Mouse (Mus musculus): Measurements from ENCODE around the gene Stx19. TPM values are rescaled to one million over a fixed set of nuclear protein-coding genes. Genes with fewer than 3 reads are reported as not detected.

Stx19 gene
- polyA plus RNA-seq, 2 experiments, result 0.36 to 1.3 TPM

DNA sequence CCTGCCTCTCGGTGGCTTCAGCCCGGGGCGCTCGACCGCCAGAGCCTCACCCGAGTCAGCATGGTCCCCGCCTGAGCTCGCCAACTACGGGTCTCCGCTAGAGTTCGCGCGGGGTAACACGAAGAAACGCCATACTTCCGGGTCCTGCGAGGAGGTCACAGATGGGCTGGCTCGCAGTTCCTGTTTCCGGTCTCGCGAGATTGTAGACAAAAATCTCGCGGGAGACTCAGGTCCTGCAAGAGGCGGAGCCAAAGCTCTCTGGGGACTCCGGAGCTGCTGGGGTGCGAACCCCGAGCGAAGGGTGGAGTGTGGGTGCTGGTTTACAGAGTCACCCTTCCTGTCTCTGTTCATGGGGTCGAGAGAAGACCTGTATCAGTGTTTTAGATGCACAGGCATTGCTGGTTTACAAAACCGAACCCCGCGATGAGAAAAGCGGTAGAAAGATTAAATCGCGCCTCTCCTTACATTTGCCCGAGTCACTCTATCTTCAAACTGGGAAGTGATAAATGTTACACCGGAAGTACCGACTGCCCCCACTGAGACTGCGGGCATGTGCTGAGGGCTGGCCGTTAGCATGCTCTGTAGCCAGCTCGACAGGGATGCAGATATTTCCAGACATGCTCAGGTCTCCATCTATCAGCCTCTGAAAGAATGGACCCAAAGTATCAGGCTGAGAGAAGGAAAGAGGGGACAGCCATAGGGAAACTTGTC is 27.7 kb upstream of the Stx19 start, which contains the start of gene Nsun3:
Nsun3 (minus strand) TSS at position 198 of the 711 bp plus-strand sequence.
- TF ChIP-seq POLR2A (IDR thresholded peaks at IDR 0.05; ENCODE audit: borderline replicate concordance, extremely low read depth, insufficient read depth, insufficient read length), result peak; percentile 95; the same call in 1 of the 2 replicates
- Histone ChIP-seq H3K9ac (ENCODE audit: low read depth, low read length, severe bottlenecking) (peak within 1 kb of the TSS; percentile 73), H3K9me3 (ENCODE audit: control insufficient read depth, low read length) (no peaks in the 10 kb centered on the region), H3K4me1 (ENCODE audit: control insufficient read depth, insufficient read depth, low read length) (peaks cover 4% of the 10 kb centered on the region; the same call in 1 of the 2 replicates), H3K27ac (replicated peaks; ENCODE audit: low read depth, low read length) (peak within 1 kb of the TSS; percentile 77), H3K4me3 (replicated peaks; ENCODE audit: low read length) (peak within 1 kb of the TSS; percentile 71), H3K36me3 (ENCODE audit: control insufficient read depth, insufficient read depth, low read length) (no peaks in the 10 kb centered on the region; the same call in 1 of the 2 replicates), H3K27me3 (ENCODE audit: control insufficient read depth, insufficient read depth, low read length) (no peaks in the 10 kb centered on the region), H3K4me2 (replicated peaks; ENCODE audit: low read depth, low read length, severe bottlenecking) (peak within 1 kb of the TSS; percentile 71)
- DNase-seq (ENCODE audit: low spot score) (peak; percentile 96), ATAC-seq (ENCODE audit: low FRiP score, low read depth) (peak; percentile 97)
- 2% methylated on average over 41 of the region's 41 CpGs for WGBS

GRCm38 (mm10) chr16:62796608-62797007 is 17.9 kb upstream of the Stx19 start:
- ATAC-seq (ENCODE audit: low FRiP score, low read depth) (no peak), DNase-seq (ENCODE audit: low spot score) (no peak)
- Histone ChIP-seq H3K9me3 (ENCODE audit: control insufficient read depth, low read length) (no peaks in the 10 kb centered on the region), H3K27ac (replicated peaks; ENCODE audit: low read depth, low read length) (no peak overlapping the region), H3K27me3 (ENCODE audit: control insufficient read depth, insufficient read depth, low read length) (no peaks in the 10 kb centered on the region), H3K4me2 (replicated peaks; ENCODE audit: low read depth, low read length, severe bottlenecking) (no peak overlapping the region), H3K4me3 (replicated peaks; ENCODE audit: low read length) (no peak overlapping the region), H3K36me3 (ENCODE audit: control insufficient read depth, insufficient read depth, low read length) (peaks cover 17% of the 10 kb centered on the region), H3K9ac (ENCODE audit: low read depth, low read length, severe bottlenecking) (no peak overlapping the region), H3K4me1 (ENCODE audit: control insufficient read depth, insufficient read depth, low read length) (no peaks in the 10 kb centered on the region)
- WGBS, result 86% methylated on average over 1 of the region's 1 CpGs
- no peak for TF ChIP-seq POLR2A (IDR thresholded peaks at IDR 0.05; ENCODE audit: borderline replicate concordance, extremely low read depth, insufficient read depth, insufficient read length)

GRCm38 (mm10) chr16:62798808-62799207 is 15.7 kb upstream of the Stx19 start:
- Histone ChIP-seq H3K27me3 (ENCODE audit: control insufficient read depth, insufficient read depth, low read length) (no peaks in the 10 kb centered on the region), H3K4me2 (replicated peaks; ENCODE audit: low read depth, low read length, severe bottlenecking) (no peak overlapping the region), H3K9ac (ENCODE audit: low read depth, low read length, severe bottlenecking) (no peak overlapping the region), H3K9me3 (ENCODE audit: control insufficient read depth, low read length) (no peaks in the 10 kb centered on the region), H3K27ac (replicated peaks; ENCODE audit: low read depth, low read length) (no peak overlapping the region), H3K4me1 (ENCODE audit: control insufficient read depth, insufficient read depth, low read length) (no peaks in the 10 kb centered on the region), H3K4me3 (replicated peaks; ENCODE audit: low read length) (no peak overlapping the region), H3K36me3 (ENCODE audit: control insufficient read depth, insufficient read depth, low read length) (peaks cover 27% of the 10 kb centered on the region)
- TF ChIP-seq POLR2A (IDR thresholded peaks at IDR 0.05; ENCODE audit: borderline replicate concordance, extremely low read depth, insufficient read depth, insufficient read length), result no peak
- DNase-seq (ENCODE audit: low spot score), result no peak
- no peak for ATAC-seq (ENCODE audit: low FRiP score, low read depth)
- 84% methylated on average over 3 of the region's 3 CpGs for WGBS

DNA sequence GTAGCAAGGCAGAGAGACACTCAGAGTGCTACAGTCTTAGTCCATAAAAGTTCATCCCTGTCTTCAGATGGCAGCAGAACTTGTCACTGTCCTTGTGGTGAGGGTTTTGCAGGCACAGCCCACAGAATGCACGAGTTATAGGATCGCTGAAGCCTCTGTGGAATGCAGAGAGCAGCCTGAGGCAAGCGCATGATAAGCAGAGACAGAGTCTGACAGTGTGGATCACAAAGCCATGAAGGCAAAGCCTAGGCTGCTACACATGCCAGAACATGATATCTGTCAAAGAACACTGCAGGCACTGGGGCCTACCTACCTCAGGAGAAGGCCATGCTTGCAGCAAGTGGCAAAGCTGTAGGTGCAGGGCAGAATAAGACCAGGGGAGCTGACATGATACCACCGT is 15.1 kb upstream of the Stx19 start:
- no peaks in the 10 kb centered on the region for H3K9me3 ChIP-seq (ENCODE audit: control insufficient read depth, low read length)
- H3K27ac ChIP-seq (replicated peaks; ENCODE audit: low read depth, low read length), result no peak overlapping the region
- no peak overlapping the region for H3K4me3 ChIP-seq (replicated peaks; ENCODE audit: low read length)
- TF ChIP-seq POLR2A (IDR thresholded peaks at IDR 0.05; ENCODE audit: borderline replicate concordance, extremely low read depth, insufficient read depth, insufficient read length), result no peak
- H3K9ac ChIP-seq (ENCODE audit: low read depth, low read length, severe bottlenecking), result no peak overlapping the region
- no peak overlapping the region for H3K4me2 ChIP-seq (replicated peaks; ENCODE audit: low read depth, low read length, severe bottlenecking)
- H3K36me3 ChIP-seq (ENCODE audit: control insufficient read depth, insufficient read depth, low read length), result peaks cover 30% of the 10 kb centered on the region
- ATAC-seq (ENCODE audit: low FRiP score, low read depth), result no peak
- no peaks in the 10 kb centered on the region for H3K27me3 ChIP-seq (ENCODE audit: control insufficient read depth, insufficient read depth, low read length)
- H3K4me1 ChIP-seq (ENCODE audit: control insufficient read depth, insufficient read depth, low read length), result no peaks in the 10 kb centered on the region
- 89% methylated on average over 4 of the region's 4 CpGs for WGBS
- no peak for DNase-seq (ENCODE audit: low spot score)

GRCm38 (mm10) chr16:62799839-62800238 is 14.6 kb upstream of the Stx19 start:
- H3K27ac ChIP-seq (replicated peaks; ENCODE audit: low read depth, low read length), result no peak overlapping the region
- no peaks in the 10 kb centered on the region for H3K27me3 ChIP-seq (ENCODE audit: control insufficient read depth, insufficient read depth, low read length)
- H3K36me3 ChIP-seq (ENCODE audit: control insufficient read depth, insufficient read depth, low read length), result peaks cover 34% of the 10 kb centered on the region
- no peak overlapping the region for H3K4me3 ChIP-seq (replicated peaks; ENCODE audit: low read length)
- no peak for TF ChIP-seq POLR2A (IDR thresholded peaks at IDR 0.05; ENCODE audit: borderline replicate concordance, extremely low read depth, insufficient read depth, insufficient read length)
- 79% methylated on average over 3 of the region's 3 CpGs for WGBS
- ATAC-seq (ENCODE audit: low FRiP score, low read depth) (no peak), DNase-seq (ENCODE audit: low spot score) (no peak)
- H3K4me1 ChIP-seq (ENCODE audit: control insufficient read depth, insufficient read depth, low read length), result no peaks in the 10 kb centered on the region
- H3K9ac ChIP-seq (ENCODE audit: low read depth, low read length, severe bottlenecking), result no peak overlapping the region
- no peak overlapping the region for H3K4me2 ChIP-seq (replicated peaks; ENCODE audit: low read depth, low read length, severe bottlenecking)
- H3K9me3 ChIP-seq (ENCODE audit: control insufficient read depth, low read length), result no peaks in the 10 kb centered on the region

Measured in limb, embryonic 14.5 days (tissue).